Mouse (Mus musculus) testis, postnatal 14 days (tissue): ENCODE data around the gene Cdh4.

Experiments
- DNase-seq: peaks from one replicate; pipeline ENCODE4 v3.0.0; 2021; ENCODE audit warnings: low spot score

The Cdh4 gene

DNA sequence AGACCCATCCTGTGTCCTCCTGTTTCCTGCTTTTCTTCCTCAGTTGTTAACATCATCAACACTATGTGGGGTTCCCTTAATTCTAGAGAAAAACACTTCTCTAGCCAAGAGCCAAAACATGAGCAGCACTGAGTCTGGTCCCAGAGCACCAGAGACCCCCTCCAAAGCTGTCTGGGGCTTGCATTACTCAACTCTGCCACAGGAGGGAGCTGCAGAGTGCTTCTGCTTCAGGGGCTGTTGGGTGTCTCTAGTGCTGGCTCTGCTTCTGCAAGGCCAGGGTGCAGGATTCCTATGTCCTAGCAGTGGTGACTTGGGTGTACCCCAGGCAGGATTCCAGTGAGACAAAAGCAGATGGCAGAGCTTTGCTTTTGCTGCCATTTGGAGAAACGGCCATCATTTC, 239.2 kb downstream of the Cdh4 start:
- no peak for DNase-seq

DNA sequence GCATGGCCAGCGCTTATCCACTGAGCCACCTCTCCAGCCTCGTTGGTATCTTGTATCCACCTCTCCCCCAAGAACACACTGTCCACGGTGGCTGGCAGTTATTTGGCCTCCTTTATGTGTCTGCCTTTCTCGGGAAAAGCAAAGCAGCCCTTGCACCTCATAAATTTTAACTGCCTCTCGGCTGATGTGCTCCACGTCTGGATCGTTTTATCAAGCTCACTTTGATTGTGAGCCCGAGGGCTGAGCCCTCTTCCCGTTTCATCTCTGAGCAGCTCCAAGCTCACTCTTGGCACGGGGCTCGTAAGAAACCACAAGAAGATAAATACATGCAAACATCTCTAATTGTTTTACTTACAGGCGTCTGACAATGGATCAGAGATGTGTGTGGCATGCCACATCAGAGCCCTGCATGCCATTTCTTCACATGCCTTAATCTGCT, 245.0 kb downstream of the Cdh4 start:
- no peak for DNase-seq

DNA sequence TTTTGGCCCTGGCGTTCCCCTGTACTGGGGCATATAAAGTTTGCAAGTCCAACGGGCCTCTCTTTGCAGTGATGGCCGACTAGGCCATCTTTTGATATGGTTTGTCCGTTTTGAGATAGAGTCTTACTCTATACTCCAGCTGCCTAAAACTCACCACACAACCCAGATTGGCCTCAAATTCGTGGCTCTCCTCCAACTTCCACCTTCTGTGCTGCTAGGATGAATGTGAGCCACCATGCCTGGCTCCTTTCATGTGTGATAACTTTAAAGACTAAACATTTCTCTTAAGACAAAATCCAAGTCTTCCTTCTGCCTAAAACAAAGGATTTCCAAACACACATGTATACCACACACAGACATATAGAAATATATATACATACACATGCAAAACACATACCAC, 246.7 kb downstream of the Cdh4 start:
- DNase-seq, result no peak

DNA sequence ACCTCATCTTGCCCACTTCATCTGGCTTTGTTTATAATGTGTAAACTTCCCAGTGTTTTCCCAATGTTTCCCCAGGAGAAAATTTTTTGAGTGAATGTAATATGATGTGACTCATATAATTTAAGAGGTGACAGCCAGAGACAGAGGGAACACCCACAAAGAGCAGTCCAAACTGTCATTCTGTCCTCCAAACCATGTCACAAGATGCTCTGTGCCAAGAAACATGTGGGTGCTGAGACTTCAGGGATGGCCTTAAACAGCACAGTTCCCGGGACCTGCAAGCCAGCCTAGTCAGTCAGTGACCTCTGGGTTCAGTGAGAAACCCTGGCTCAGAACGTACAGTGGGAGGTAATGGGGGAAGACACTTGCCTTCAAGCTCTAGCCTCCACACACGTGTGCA, 247.5 kb downstream of the Cdh4 start:
- no peak for DNase-seq

DNA sequence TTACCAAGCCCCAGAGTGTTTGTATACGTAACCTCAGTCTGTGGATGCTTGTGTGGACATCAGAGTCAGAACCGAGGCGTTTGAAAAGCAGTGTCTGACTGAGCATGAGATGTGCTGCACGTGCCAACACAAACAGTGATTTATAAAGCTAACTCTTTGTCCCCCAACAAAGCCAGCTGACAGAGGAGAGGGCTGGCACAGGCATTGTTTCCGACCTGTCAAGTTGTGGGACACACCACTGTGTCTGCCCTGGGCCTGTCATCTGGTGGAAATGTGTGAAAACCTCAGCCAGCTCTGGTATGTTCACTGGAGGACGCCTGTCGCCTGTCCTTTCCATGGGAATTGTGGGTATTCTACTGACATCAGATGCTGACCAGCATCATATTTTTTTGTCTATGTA, 248.3 kb downstream of the Cdh4 start:
- DNase-seq, result no peak

DNA sequence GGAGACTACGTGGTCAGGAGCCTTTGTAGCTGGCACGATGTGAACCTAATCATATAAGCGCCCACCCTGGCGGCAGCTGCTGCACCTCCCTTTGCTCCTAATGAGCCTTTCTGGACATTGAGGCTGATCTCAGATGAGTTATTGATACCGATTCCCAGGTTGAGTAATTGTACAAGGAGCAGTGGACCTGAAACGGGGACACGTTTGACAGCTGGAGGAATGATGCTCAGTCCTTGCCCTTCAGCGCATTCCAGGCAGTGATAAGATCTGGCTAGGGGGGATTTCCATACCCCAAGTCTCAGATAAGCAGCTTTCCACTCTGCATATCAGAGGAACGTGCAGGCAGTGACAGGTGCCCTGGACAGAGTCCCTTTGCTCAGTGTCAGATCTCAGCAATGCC, 252.7 kb downstream of the Cdh4 start:
- DNase-seq, result no peak

DNA sequence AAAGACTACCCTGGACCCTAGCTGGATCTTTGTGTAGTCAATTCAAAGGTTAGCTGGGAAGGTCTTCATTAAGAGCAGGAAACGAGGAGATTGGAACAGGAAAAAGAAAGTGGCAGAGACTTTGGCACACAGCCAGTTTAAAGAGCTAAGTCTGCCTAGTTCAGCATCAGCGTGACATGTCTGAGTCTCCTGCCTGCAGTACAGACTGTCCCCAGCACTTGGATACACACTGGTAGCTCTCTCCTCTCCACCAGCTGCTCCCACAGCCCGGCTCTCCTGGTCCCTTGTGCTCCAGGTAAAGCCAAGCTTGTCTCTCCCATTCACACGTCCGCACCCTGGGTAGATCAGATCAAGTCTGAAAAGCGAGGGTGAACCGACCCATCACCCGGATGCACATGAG, 255.4 kb downstream of the Cdh4 start:
- no peak for DNase-seq

DNA sequence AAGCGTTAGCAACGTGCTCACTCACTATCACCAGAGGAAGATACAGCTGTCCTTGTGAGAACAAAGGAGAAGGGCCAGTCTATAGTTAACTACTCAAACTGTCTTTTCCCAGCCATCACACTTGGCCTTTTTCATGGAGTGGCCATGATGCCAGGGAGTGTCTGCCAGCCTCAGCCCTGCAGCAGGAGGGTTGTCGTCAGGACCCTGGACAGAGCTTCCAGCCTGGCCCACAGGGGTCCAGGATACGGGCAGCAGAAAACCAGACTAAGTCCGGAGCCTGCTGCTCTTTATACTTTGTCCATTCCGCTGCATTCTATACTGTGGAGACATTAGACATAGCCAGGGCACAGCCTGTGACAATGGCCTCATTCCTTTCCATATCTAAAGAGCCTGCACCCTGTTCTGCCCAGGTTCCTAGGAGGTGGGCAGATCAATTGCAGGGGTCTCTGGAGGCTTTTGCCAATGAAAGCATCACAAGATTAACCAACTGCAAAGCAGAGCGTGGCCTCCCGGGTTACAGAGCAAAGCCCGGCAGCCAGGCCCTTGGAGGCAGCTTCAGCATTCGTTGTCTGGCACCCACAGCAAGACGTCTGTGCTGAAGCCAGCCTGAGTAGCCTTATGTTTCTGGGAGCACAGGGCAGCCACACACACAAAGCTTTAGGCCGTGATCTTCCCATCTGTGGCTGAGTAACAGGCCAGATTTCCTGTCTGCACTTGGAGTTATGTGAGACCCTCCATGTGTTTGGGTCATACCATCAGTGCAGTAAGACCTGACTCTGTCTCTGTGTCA, 256.2 kb downstream of the Cdh4 start:
- DNase-seq, result no peak

DNA sequence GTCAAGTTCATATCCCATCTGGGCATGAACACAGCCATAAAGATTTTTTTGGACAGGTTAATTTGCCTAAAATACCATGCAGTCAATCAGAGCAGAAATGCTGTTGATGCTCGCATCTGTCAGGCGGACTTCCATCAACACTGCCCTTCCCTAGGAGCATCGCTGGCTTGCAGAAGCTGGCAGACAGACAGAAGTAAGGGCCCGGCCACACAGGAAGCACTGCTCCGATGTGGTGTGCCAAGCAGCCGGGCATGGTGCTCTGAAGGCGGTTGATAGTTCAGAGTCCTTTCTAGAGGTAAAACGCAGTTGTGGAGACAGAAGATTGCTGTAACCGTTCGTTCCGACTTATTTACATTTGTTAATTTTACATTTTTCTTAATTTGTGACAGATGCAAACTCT, 262.8 kb downstream of the Cdh4 start:
- no peak for DNase-seq

DNA sequence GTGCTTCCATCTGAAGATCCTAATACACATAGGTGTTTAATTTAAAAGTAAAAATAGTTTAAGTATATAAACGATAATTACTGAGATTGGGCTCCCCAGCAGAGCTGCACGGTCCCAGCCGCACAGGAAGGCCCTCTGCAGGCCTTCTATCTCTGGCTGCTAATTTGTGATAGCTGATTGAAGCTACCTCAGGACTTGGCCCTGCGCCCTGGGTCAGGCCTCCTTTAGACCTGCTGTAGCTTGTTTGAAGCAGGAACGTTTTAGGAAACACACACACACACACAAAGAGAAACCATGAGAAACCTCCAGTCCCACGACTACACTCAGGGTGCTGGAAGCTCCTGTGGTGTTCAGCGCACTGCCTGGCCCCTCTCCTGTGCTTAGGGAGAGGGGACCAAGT, 263.2 kb downstream of the Cdh4 start:
- no peak for DNase-seq

DNA sequence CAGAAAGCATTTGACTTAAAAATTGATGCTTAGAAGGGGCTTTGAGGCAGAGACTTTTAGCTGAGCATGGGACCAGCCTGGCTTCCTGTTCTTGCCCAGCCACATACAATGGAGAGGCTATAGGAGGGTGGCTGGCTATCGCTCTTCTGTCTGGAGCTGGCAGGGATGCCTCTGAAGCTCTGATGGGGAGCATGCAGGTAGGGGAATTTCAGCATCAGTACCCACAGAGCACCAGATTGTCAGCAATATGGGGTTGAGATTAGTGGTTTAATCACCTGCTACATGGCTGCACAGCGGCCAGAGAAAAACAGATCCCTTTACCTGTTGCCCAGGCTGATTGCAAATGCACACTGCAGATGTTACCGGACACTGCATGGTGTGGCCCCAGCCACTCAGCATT, 264.4 kb downstream of the Cdh4 start:
- DNase-seq, result no peak

DNA sequence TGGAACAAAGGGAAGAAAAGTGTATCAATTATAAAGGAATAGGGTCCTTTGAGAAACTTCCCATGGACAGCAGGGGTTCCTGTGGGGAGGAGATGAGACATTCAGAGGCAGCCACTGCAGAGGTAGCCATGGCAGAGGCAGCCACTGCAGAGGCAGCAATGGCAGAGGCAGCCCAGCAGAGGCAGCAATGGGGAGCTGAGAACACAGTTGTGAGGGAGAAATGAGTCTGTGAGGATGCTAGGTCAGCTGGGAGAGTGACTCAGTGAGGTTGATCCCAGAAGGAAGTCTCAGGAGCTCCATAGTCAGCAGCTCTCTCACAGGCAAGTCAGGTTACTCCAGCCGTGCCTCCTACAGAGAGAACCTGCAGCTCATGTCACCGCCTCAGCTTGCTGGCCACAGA, 266.9 kb downstream of the Cdh4 start:
- no peak for DNase-seq

DNA sequence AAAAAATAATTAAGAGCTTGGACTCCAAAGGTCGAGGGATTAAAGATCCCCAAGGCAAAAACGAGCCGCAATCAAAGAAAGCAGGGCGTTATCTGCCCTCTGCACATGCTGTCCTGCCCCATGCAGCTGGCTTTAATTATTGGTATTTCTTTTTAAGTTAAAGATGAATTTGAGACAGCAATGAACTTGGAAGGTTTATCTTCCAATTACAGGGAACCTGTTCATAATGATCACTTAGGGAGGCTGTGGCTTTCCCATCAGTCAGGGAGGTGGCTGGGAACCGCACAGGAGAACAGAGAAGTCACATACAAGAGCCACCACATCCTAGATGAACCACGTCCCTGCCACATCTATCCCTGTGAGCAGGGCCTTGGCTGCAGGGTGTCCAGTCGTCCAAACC, 270.5 kb downstream of the Cdh4 start:
- no peak for DNase-seq

DNA sequence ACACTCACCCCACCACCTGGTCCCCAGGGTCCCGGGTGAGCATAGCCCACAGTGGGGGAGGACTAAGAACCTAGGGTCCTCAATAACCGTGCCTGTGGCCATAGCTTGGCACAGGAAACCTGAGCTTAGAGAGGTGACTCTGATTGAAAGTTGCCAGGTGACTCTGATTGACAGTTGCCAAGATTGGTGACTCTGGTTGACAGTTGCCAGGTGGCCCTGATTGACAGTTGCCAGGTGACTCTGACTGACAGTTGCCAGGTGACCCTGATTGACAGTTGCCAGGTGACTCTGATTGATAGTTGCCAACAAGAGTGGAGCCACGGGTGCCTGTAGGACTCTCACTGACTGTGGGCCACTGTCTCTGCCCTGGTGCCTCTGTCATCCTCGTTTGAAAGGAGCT, 271.1 kb downstream of the Cdh4 start:
- no peak for DNase-seq

DNA sequence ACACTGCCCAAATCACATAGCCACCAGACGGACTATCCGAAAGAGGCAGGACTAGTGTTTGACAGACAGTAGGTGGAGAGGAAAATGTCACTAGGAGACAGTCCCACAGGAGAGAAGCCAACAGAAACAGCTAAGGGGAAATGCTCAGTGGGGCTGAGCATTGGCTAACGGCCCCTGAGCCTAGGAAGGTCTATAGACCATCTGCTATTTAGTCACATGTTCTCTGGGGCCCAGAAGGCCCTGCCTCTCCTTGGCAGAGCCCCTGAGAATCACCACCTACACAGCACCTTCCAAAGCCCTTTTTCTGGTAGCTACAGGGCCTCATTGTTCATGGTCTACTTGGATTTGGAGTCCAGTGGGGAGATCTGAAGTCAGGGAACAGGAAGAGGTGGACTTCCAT, 271.9 kb downstream of the Cdh4 start:
- DNase-seq, result no peak

DNA sequence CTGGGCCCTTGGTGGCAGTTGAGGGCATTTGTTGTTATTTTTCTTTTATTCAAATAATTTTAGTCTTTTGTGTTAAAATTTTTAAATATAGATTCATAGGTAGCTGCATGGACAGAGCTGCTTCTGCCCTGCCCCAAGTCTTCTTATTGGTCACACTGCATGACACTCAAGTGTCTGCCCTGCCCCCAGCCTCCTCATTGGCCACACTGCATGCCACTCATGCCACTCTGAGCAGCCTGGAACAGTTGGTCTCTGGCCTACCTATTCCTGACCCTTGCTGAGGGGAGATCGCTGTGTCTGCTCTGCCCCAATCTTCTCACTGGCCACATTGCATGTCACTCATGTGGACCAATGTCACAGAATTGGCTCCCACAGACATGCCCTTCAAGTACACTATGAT, 273.1 kb downstream of the Cdh4 start:
- DNase-seq, result no peak

DNA sequence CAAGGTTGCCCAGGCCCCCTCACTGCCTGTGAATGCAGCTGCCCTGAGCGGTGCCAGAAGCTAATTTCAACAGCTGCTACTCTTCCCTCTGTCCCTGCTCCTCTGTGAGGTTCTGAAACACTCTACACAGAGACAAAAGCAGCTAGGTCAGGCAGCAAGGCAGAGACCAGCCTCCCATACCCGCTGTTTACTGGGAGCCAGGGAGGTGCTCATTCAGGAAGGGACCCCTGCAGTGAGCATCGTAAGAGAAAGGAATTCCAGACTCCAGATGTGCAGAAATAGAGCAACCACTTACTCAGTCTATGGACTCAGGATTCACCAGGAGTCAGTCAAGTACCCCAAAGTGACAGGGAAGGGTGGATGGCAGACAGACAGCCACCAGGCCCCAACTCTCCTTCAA, 278.1 kb downstream of the Cdh4 start:
- no peak for DNase-seq

DNA sequence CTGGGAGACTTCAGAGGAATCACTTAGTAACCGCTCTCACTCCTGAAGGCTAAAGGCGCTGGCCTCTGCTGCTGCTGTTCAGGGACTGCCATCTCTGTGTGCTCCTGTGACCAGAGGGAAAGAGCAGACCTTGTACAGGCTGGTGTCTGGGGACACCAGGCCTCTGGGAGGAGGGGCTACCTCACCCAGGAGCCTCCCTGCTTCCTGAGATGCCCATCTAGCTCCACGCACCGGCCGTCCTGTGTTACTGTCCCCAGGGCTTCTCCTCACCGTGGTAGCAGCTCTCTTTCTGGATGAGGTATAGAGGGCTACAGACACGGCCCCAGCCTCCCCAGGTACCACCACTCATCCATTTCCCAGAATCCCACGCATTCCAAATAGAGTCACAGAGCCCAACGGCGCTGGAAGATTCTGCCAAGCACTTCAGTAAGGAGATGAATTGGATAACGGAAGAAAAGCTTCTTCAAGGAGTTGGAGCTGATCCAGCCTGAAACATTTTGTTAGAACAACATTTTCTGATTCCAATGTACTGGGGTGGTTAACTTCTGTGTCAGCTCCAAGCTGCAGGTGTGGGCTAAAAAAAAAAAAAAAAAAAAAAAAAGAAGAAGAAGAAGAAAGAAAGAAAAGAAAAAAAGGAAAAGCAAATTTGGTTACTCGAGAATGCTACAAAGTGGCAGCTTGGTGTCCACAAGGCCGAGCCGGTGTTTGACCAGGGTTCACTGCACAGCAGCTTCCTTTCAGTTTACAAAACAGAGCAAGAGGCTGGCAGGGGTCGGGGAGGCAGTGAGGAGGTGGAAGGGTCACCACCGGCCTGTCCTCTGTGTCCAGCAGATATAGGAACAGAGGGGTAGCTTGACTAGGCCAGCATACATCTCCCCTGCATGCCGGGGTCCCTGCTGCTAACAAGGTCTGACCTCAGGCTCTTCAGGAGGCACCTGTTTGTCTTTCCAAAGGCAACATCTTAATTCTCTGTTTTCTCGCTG, 279.6 kb downstream of the Cdh4 start:
- DNase-seq, result peak; percentile 26

DNA sequence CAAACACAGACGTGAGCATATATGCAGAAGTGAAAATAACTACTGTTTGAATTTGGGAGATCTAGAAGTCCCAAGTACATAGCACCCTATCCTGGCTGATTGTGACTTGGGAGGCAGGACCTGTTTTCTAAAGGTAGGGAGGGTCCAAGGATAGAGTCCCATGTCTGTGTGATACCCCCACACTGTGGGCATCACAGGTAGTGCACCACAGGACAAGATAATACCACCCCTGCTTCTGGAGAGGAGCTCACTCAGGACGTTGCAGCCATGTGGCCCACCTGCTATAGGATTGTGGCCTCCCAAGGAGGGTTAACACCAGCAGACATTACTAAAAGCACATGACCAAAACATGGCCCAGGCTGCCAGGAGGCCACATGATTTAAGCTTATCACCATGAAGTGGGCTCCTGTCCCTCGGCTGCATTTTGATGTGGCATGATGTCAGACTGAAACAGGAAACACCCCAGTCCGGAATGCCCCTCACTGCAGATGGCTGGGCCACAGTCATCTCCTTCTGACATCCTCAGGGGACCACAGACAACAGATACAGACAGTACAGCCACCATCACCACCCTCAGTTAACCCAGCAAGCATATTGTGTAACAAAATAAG, 280.6 kb downstream of the Cdh4 start:
- DNase-seq, result no peak

DNA sequence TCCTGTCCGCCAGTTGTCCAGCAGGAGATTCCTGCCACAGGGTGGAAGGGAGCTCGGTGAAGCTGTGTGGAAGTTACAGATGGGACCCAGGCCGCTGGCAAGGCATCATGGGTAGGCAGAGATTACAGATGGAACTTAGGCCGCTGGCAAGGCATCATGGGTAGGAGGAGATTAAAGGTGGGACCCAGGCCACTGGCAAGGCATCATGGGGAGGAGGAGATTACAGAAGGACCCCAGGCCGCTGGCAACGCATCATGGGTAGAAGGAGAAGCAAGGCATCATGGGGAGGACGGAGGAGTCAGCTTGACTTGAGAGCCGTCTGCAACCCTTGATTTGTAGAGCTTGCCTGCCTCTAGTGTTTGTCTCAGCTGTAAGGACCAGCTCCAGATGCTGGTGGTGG, 281.2 kb downstream of the Cdh4 start:
- DNase-seq, result no peak

DNA sequence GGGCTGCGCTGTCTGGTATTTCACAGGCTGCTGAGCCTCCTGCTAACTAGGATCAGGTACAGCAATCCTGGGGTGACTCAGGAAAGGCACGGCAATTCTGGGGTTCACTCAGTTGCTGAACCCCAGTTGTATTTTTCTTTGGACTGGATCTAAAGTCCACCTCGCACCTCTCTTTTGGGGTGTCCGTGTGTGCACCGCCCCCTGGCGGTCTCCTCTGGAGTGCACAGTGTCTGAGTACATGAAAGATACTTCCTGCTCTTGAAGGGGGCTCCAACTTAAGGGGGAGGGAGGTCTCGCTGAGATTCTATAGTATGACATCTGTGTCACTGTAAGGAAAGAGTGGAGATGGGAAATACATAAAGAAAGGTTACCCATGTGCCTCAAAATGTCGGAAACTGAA, 286.8 kb downstream of the Cdh4 start:
- no peak for DNase-seq

DNA sequence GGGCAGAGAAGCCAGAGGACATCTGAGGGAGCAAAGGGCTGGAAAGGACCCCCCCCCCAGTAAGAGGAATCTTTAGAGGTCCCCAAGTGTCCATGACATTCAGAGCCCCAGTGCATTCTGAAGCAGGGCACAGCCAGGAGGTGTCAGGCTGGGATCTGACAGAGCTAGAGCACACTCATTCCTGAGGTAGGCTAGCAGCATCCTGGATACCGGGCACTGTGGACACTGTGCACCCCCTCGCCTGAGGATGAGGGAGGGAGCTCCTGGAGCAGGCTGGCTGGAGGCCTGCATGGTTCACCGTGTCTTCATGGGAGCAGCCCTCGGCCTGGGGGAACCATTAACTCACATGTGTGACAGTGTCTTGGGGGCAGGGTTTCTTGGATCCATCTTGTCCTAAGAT, 287.6 kb downstream of the Cdh4 start:
- DNase-seq, result no peak
